Mouse (Mus musculus) neural tube, embryonic 11.5 days (tissue): ENCODE measurements around the gene Nfib. TPM values are rescaled to one million over a fixed set of nuclear protein-coding genes. Genes with fewer than 3 reads are reported as not detected.

ENCODE experiments used
- ATAC-seq: fragments of 200-750 bp; cut with Nextera tagmentation; 2 replicates; pipeline ENCODE4 v1.8.0; 2017; ENCODE audit warnings: moderate number of reproducible peaks, mild to moderate bottlenecking, moderate TSS enrichment, moderate library complexity; ENCODE audit not compliant: insufficient read depth, low FRiP score, low TSS enrichment
- DNase-seq: peaks from one replicate; pipeline ENCODE4 v3.0.0-alpha.2; 2015; ENCODE audit warnings: low spot score
- H3K27ac ChIP-seq: fragments of 300-500 bp; sonication (generic); 2 replicates; pipeline ENCODE4 v1.5.1; 2014; ENCODE audit warnings: low read depth, mild to moderate bottlenecking, low read length
- H3K27me3 ChIP-seq: fragments of 300-500 bp; sonication (generic); 2 replicates; pipeline ENCODE4 v1.6.1; 2014; ENCODE audit warnings: mild to moderate bottlenecking, low read length, mixed read lengths; ENCODE audit not compliant: control insufficient read depth, insufficient read depth
- H3K36me3 ChIP-seq: fragments of 300-500 bp; sonication (generic); 2 replicates; pipeline ENCODE4 v1.6.1; 2014; ENCODE audit warnings: mild to moderate bottlenecking, low read length, moderate library complexity, mixed read lengths; ENCODE audit not compliant: control insufficient read depth, insufficient read depth
- H3K4me1 ChIP-seq: fragments of 300-500 bp; sonication (generic); 2 replicates; pipeline ENCODE4 v1.6.1; 2014; ENCODE audit warnings: low read length, mixed read lengths; ENCODE audit not compliant: control insufficient read depth, insufficient read depth
- H3K4me2 ChIP-seq: fragments of 300-500 bp; sonication (generic); 2 replicates; pipeline ENCODE4 v1.6.1; 2014; ENCODE audit warnings: low read depth, mild to moderate bottlenecking, moderate library complexity
- H3K4me3 ChIP-seq: fragments of 300-500 bp; sonication (generic); 2 replicates; pipeline ENCODE4 v1.5.1; 2014; ENCODE audit warnings: low read depth, low read length
- H3K9ac ChIP-seq: fragments of 300-500 bp; sonication (generic); 2 replicates; pipeline ENCODE4 v1.6.1; 2014; ENCODE audit warnings: mild to moderate bottlenecking, low read length
- H3K9me3 ChIP-seq: fragments of 300-500 bp; sonication (generic); 2 replicates; pipeline ENCODE4 v1.6.1; 2016; ENCODE audit warnings: low read length; ENCODE audit not compliant: control insufficient read depth
- WGBS: fragments of 180-500 bp; shearing (Covaris S2); extraction: QIAGEN DNeasy Blood & Tissue Kit; methylation state at CpG from one replicate; pipeline ENCODE4 v1.1.7; 2014; 5-methylcytosine and 5-hydroxymethylcytosine counted together
- polyA plus RNA-seq: library from polyadenylated mRNA; unstranded; fragments of >200 nt; fragmentation: Nextera tagmentation; extraction: Ambion mirVana; gene quantifications from 2 replicates; pipeline ENCODE4 v1.2.1, GENCODE M21; 2014

Nfib gene
- polyA plus RNA-seq, 1 experiment from 2014 or later, result 29.1 TPM

DNA sequence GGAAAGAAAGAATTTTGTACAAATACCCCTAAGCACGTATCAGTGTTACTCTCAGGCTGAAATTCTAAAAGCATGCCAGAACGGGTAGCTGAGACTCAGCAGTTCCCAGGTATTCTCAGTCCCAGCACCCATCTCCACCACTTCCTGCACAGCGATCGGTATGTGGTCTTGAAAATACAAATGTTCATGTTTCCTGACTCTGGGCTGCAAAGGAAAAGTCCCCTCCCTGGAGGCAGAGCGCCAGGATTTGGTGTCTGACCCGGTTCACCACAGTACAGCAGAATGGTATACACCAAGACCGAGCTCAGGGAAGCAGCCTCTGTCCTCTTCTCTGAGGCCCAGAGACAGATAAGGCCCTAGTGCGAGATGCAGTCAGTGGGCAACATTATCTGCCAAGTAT, 238.8 kb downstream of the Nfib start:
- 79% methylated on average over 8 of the region's 8 CpGs for WGBS
- Histone ChIP-seq H3K9me3 (no peaks in the 10 kb centered on the region), H3K27ac (no peak overlapping the region), H3K9ac (no peak overlapping the region), H3K4me2 (no peak overlapping the region), H3K4me1 (no peaks in the 10 kb centered on the region; the same call in 1 of the 2 replicates), H3K4me3 (no peak overlapping the region), H3K27me3 (no peaks in the 10 kb centered on the region), H3K36me3 (no peaks in the 10 kb centered on the region)
- no peak for DNase-seq
- no peak for ATAC-seq

DNA sequence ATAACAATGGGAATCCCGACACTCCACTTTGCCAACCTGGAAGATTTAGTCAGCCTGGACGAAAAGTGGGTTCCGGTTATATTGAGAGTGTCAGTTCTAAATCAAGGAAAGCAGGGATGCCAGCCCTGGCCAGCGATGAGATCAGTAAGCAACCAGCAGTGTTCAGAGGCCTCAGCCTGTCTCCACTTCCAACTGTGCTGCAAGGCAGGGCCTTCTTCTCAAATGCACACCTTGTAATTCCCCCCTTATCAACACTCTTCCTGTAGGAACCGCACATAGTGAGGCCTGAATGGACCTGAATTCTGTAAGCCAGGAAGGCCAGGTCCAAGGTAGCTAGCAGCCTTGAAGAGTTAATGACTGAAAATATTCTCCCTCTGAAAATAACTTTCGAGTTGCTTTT, 239.4 kb downstream of the Nfib start:
- no peak overlapping the region for H3K4me2 ChIP-seq
- DNase-seq (no peak), ATAC-seq (no peak)
- H3K4me1 ChIP-seq, result no peaks in the 10 kb centered on the region; the same call in 1 of the 2 replicates
- H3K27ac ChIP-seq, result no peak overlapping the region
- WGBS, result 78% methylated on average over 6 of the region's 6 CpGs
- no peaks in the 10 kb centered on the region for H3K9me3 ChIP-seq
- H3K27me3 ChIP-seq, result no peaks in the 10 kb centered on the region
- H3K9ac ChIP-seq, result no peak overlapping the region
- H3K4me3 ChIP-seq, result no peak overlapping the region
- H3K36me3 ChIP-seq, result no peaks in the 10 kb centered on the region

DNA sequence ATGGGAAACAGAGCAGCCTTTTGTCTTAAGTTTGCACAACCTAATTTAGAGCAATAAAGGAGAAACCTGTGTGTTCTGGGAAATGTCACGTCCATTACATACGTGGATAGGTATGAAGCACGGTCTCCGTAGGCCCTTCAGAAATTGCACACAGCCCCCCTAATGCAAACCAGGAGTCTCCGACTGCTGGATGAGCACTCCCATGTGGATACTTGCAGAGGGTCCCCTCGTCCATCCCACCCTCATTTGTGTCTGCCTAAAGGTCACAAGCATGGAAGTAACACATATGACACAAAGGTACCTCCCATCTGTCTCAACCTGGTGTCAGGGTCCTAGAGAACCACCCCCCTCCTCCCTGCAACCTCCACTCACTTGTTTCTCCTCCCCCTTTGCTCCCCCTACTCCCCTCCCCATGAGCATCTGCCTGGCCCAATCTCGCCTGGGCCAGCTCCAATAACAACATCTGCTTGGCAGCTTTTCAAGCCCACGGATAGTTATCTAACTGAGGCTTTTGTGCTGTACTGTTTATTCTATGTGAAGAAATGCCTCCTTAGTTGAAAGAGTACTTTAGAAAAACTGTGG, 241.4 kb downstream of the Nfib start:
- Histone ChIP-seq H3K9ac (no peak overlapping the region), H3K27ac (no peak overlapping the region), H3K4me2 (no peak overlapping the region), H3K36me3 (no peaks in the 10 kb centered on the region), H3K9me3 (no peaks in the 10 kb centered on the region), H3K4me1 (no peaks in the 10 kb centered on the region; the same call in 1 of the 2 replicates), H3K4me3 (no peak overlapping the region), H3K27me3 (no peaks in the 10 kb centered on the region)
- DNase-seq, result peak; percentile 43
- no peak for ATAC-seq
- WGBS, result 50% methylated on average over 8 of the region's 8 CpGs

- H3K9ac ChIP-seq, result no peak overlapping the region
- no peaks in the 10 kb centered on the region; the same call in 1 of the 2 replicates for H3K4me1 ChIP-seq
- no peak for ATAC-seq
- whole genome bisulfite sequencing, result 53% methylated on average over 7 of the region's 7 CpGs
- H3K27ac ChIP-seq, result no peak overlapping the region
- H3K27me3 ChIP-seq, result no peaks in the 10 kb centered on the region
- H3K36me3 ChIP-seq, result no peaks in the 10 kb centered on the region
- no peaks in the 10 kb centered on the region for H3K9me3 ChIP-seq
- no peak for DNase-seq
- no peak overlapping the region for H3K4me3 ChIP-seq
- no peak overlapping the region for H3K4me2 ChIP-seq
Observed at GRCm38 (mm10) chr4:82463189-82463715, 242.3 kb downstream of the Nfib start.

DNA sequence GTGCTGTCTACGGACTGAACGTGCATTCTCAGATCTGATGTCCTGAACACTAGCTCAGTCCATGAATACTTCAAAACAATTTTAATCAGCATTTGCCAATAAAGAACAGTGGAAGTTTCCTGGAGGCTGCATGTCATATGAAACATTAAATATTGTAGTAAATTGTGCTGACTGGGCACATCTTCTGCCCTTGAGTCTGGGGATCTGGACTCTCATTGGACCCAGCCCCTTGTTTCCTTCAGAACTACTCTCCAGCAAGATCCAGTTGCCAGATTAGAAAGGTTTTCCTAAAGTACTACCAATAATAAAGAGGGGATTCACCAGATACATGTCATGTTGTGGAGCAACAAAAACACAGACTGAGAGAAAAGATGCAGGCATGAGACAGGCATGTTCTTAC, 243.9 kb downstream of the Nfib start:
- Histone ChIP-seq H3K4me1 (no peaks in the 10 kb centered on the region; the same call in 1 of the 2 replicates), H3K27ac (no peak overlapping the region), H3K27me3 (no peaks in the 10 kb centered on the region), H3K9me3 (no peaks in the 10 kb centered on the region), H3K9ac (no peak overlapping the region), H3K4me3 (no peak overlapping the region), H3K36me3 (no peaks in the 10 kb centered on the region), H3K4me2 (no peak overlapping the region)
- no peak for DNase-seq
- ATAC-seq, result no peak
- 98% methylated on average over 2 of the region's 2 CpGs for WGBS

DNA sequence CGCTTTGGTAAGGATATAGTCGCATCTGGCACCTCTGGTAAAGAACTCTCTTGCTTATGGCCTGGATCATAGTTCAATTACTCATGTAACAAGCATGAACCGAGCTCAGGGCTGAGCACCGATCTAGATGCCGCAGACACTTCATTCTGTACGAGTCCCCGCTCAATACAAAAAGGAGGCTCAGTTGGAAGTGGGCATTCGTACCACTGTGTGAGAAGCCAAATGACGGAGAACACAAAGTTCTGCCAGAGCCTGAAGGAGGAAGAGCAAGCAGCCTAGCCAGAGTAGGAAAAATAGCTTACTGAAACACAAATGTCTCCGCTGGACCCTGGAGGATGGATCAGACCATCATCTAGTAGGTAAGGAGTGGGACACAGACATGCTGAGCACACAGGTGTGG, 246.7 kb downstream of the Nfib start:
- Histone ChIP-seq H3K27me3 (no peaks in the 10 kb centered on the region), H3K9me3 (no peaks in the 10 kb centered on the region), H3K27ac (no peak overlapping the region), H3K4me3 (no peak overlapping the region), H3K36me3 (no peaks in the 10 kb centered on the region), H3K9ac (no peak overlapping the region), H3K4me1 (no peaks in the 10 kb centered on the region; the same call in 1 of the 2 replicates), H3K4me2 (no peak overlapping the region)
- WGBS, result 95% methylated on average over 10 of the region's 10 CpGs
- DNase-seq, result no peak
- no peak for ATAC-seq

DNA sequence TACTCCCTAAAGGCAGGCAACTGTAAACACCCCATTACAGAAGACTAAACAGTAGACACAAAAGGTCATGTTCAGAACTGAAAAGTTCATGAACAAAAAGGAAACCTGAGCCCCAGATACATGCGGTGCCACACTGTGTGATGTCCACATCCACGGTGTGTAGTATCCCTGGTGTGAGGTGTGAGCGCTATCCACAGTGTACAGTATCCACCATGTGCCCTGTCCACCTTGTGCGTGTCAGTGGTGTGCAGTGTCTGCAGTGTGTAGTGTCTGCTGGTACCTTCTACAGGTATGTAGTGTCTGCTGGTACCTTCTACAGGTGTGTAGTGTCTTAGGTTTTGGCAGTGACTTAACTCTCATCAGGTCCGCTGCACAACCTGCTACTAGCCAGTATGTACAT, 248.6 kb downstream of the Nfib start:
- 86% methylated on average over 5 of the region's 5 CpGs for WGBS
- no peaks in the 10 kb centered on the region for H3K9me3 ChIP-seq
- H3K4me2 ChIP-seq, result no peak overlapping the region
- H3K4me1 ChIP-seq, result no peaks in the 10 kb centered on the region
- ATAC-seq, result no peak
- H3K9ac ChIP-seq, result no peak overlapping the region
- H3K4me3 ChIP-seq, result no peak overlapping the region
- no peak overlapping the region for H3K27ac ChIP-seq
- H3K27me3 ChIP-seq, result no peaks in the 10 kb centered on the region
- no peak for DNase-seq
- H3K36me3 ChIP-seq, result no peaks in the 10 kb centered on the region

GRCm38 (mm10) chr4:82456323-82456713, 249.2 kb downstream of the Nfib start:
- Histone ChIP-seq H3K36me3 (no peaks in the 10 kb centered on the region), H3K4me2 (no peak overlapping the region), H3K4me3 (no peak overlapping the region), H3K9me3 (no peaks in the 10 kb centered on the region), H3K27ac (no peak overlapping the region), H3K27me3 (no peaks in the 10 kb centered on the region), H3K4me1 (no peaks in the 10 kb centered on the region), H3K9ac (no peak overlapping the region)
- WGBS, result 63% methylated on average over 3 of the region's 3 CpGs
- DNase-seq, result no peak
- no peak for ATAC-seq

DNA sequence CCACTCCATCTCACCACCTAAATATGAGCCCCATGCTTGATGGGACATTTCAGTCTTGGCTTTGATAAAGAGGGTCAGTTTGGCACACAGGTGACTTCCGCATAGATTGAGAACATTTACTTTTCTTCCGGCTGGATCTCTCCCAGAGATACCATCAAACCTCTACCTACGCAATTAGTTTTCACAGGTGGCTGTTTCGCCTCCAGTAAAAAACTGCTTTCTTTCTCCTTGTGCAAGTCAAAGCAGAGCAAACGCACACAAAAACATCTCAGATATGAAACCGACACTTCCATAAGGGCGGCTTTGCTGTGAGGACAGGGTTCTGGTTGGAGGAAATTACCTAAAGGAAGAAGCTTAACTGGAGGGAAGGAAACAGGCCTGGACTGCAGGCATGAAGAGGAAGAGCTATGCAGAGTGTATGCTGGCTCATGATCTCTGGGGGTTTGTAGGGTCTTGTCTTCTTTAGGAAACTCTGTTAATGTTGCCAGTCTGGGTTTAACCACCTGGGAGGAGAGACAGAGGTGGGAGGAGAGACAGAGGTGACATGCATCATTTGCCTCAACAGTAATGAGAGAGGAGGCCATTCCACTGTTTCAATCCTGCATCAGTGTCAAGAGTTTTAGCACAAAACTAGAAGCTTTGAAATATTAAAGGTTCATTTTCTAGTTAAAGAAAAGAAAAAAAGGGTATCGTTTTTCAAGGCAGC, 249.8 kb downstream of the Nfib start:
- Histone ChIP-seq H3K4me1 (no peaks in the 10 kb centered on the region), H3K4me2 (no peak overlapping the region), H3K27me3 (no peaks in the 10 kb centered on the region), H3K36me3 (no peaks in the 10 kb centered on the region), H3K9me3 (no peaks in the 10 kb centered on the region), H3K27ac (no peak overlapping the region), H3K4me3 (no peak overlapping the region), H3K9ac (no peak overlapping the region)
- WGBS, result 85% methylated on average over 8 of the region's 8 CpGs
- DNase-seq, result no peak
- no peak for ATAC-seq
